17 mouse cellular contexts compared by ENCODE assay signal in the genomic region with DNA sequence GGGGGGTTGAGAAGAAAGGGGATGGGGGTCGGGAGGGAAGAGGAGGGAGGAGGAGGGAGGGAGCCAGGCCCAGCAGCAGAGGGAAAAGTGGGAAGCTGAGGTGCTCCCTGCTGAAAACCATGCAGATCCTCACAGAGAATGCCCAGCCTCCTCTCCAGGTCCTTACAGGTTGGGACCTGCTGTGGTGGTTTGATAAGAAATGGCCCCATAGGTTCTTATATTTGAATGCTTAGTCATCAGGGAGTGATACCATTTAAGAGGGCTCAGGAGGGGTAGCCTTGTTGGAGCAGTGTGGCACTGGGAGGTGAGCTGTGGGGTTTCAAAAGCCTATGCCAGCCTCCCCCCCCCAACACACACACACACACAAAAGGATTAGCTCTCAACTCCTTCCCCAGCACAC. TPM values are rescaled to one million over a fixed set of nuclear protein-coding genes. Genes with fewer than 3 reads are reported as not detected.
DNase-seq lines count a peak whose midpoint lies in the region; ATAC-seq lines count a peak whose summit lies in the region.
"Had no signal": no experiment of that assay in that cellular context is flagged by ENCODE, and none has a peak within 500 bp of the region (broad histone marks: within the 10 kb centered on the region; RNA-seq: fewer than 3 reads in every experiment).

No protein-coding gene starts in this region.

- H3K4me2 ChIP-seq in liver, embryonic 16.5 days (ENCODE audit: low read depth, low read length), result peak overlapping the region; percentile 76
- H3K4me2 ChIP-seq: embryonic facial prominence, embryonic 13.5 days; forebrain, embryonic 15.5 days; midbrain, embryonic 15.5 days; neural tube, embryonic 12.5 days had no signal

- peak overlapping the region; percentile 75 for H3K9ac ChIP-seq in liver, embryonic 16.5 days (ENCODE audit: low read depth, low read length)
- H3K9ac ChIP-seq: embryonic facial prominence, embryonic 13.5 days; forebrain, embryonic 15.5 days; midbrain, embryonic 15.5 days; neural tube, embryonic 12.5 days had no signal

- peak overlapping the region; percentile 99 for H3K27ac ChIP-seq in liver, embryonic 16.5 days (ENCODE audit: low read length)
- H3K27ac ChIP-seq: embryonic facial prominence, embryonic 13.5 days; forebrain, embryonic 15.5 days; midbrain, embryonic 15.5 days; neural tube, embryonic 12.5 days had no signal

- peak overlapping the region; percentile 71 for H3K4me3 ChIP-seq in erythroblast, embryonic 14.5 days (replicated peaks)
- H3K4me3 ChIP-seq in liver, embryonic 16.5 days (ENCODE audit: low read depth, low read length), result peak overlapping the region; percentile 67
- H3K4me3 ChIP-seq: embryonic facial prominence, embryonic 13.5 days; forebrain, embryonic 15.5 days; midbrain, embryonic 15.5 days; neural tube, embryonic 12.5 days had no signal

- peak; percentile 58 for DNase-seq in urinary bladder, postnatal 14 days (ENCODE audit: low spot score)
- no peak for DNase-seq in urinary bladder, postnatal 10 days (ENCODE audit: low spot score)
- no peak for DNase-seq in kidney, postnatal 10 days
- DNase-seq in left cerebral cortex, adult 8-10 months (ENCODE audit: low spot score in 2 of 2), result no peak
- DNase-seq: adrenal gland, adult 2 months; cerebellum, postnatal 14 days; gastrocnemius, postnatal 14 days; kidney, adult 18-20 months; lung, postnatal 4 days had no signal

- H3K36me3 ChIP-seq in erythroblast, embryonic 14.5 days (ENCODE audit: control insufficient read depth), result peaks cover 53% of the 10 kb centered on the region
- no peaks in the 10 kb centered on the region for H3K36me3 ChIP-seq in liver, embryonic 16.5 days (ENCODE audit: control insufficient read depth, insufficient read depth)
- H3K36me3 ChIP-seq: embryonic facial prominence, embryonic 13.5 days; forebrain, embryonic 15.5 days; midbrain, embryonic 15.5 days; neural tube, embryonic 12.5 days had no signal

- no peaks in the 10 kb centered on the region for H3K27me3 ChIP-seq in erythroblast, embryonic 14.5 days (ENCODE audit: control insufficient read depth)
- no peaks in the 10 kb centered on the region for H3K27me3 ChIP-seq in liver, embryonic 16.5 days (ENCODE audit: control insufficient read depth, insufficient read depth, low read depth, low read length)
- H3K27me3 ChIP-seq: embryonic facial prominence, embryonic 13.5 days; forebrain, embryonic 15.5 days; midbrain, embryonic 15.5 days; neural tube, embryonic 12.5 days had no signal

- peaks cover 27% of the 10 kb centered on the region for H3K9me3 ChIP-seq in erythroblast, embryonic 14.5 days (ENCODE audit: control insufficient read depth, low read length)
- H3K9me3 ChIP-seq in liver, embryonic 16.5 days (replicated peaks; ENCODE audit: control insufficient read depth, low read length), result no peaks in the 10 kb centered on the region; the same call in 1 of the 2 replicates
- H3K9me3 ChIP-seq: embryonic facial prominence, embryonic 13.5 days; forebrain, embryonic 15.5 days; midbrain, embryonic 15.5 days; neural tube, embryonic 12.5 days had no signal

- H3K4me1 ChIP-seq in erythroblast, embryonic 14.5 days (ENCODE audit: control insufficient read depth), result peaks cover 69% of the 10 kb centered on the region
- H3K4me1 ChIP-seq in liver, embryonic 16.5 days (ENCODE audit: control insufficient read depth, low read depth, low read length), result peaks cover 57% of the 10 kb centered on the region

- ATAC-seq in liver, embryonic 16.5 days (ENCODE audit: low read depth), result peak; percentile 70
- ATAC-seq in granulocyte monocyte progenitor cell, adult 5-6 weeks (replicated peaks; ENCODE audit: poor library complexity, severe bottlenecking), result no peak
- ATAC-seq: forebrain, embryonic 15.5 days; hindbrain, embryonic 16.5 days; midbrain, embryonic 15.5 days had no signal

- 13% methylated on average over 1 of the region's 1 CpGs for WGBS in liver, embryonic 16.5 days (ENCODE audit: insufficient replicate concordance)

RNA-seq across cellular contexts. Expression of a gene that starts 4.0 kb away (rescaled TPM):
- polyA plus RNA-seq in erythroblast, embryonic 14.5 days (2012), result 7.9 and 8.8 TPM in 2 replicates
- 14.8 and 15.5 TPM in 2 replicates for polyA plus RNA-seq in liver, embryonic 16.5 days (2015; fragmentation: Nextera tagmentation; extraction: Ambion mirVana)
- 10 to 100 TPM; 50.8 to 56.3 (median 54.1) TPM for total RNA-seq in left cerebral cortex, adult 8-10 months (2022)
- 18.8 and 26.9 TPM in 2 replicates for total RNA-seq in granulocyte monocyte progenitor cell, adult 5-6 weeks (2014; fragmentation: Nextera tagmentation)
- total RNA-seq in granulocyte monocyte progenitor cell, adult 5-6 weeks (2017), result 14.3 and 25.0 TPM in 2 replicates
